Mouse (Mus musculus) ES-E14 (cell line): ENCODE results near the gene Gtsf2. TPM values are rescaled to one million over a fixed set of nuclear protein-coding genes. Genes with fewer than 3 reads are reported as not detected.

ENCODE experiments used
- DNase-seq: peaks from one replicate; pipeline ENCODE4 v3.0.0-alpha.2; 2013; ENCODE audit warnings: low read depth, low spot score
- H3K27ac ChIP-seq: 2 replicates; pipeline ENCODE4 v1.5.1; 2012; ENCODE audit warnings: low read depth, mild to moderate bottlenecking, low read length, moderate library complexity, mixed read lengths; ENCODE audit not compliant: poor library complexity, insufficient read depth, severe bottlenecking
- H3K36me3 ChIP-seq: 2 replicates; pipeline ENCODE4 v1.6.1; 2012; ENCODE audit warnings: mild to moderate bottlenecking, low read length, moderate library complexity, mixed read lengths; ENCODE audit not compliant: control insufficient read depth, poor library complexity, insufficient read depth, severe bottlenecking
- H3K4me1 ChIP-seq, 2 experiments: fragments of 150-350 bp in 1 of 2; sonication (generic) in 1 of 2; 2 replicates each; pipeline ENCODE4 v1.6.1; 2012; ENCODE audit warnings: low read length in 2 of 2, mild to moderate bottlenecking in 1 of 2, mixed read lengths in 1 of 2; ENCODE audit not compliant: control insufficient read depth in 2 of 2, insufficient read depth in 2 of 2, poor library complexity in 1 of 2
- H3K4me3 ChIP-seq, 2 experiments: fragments of 150-350 bp in 1 of 2; sonication (generic) in 1 of 2; 2 replicates each; pipeline ENCODE4 v1.5.1; 2012; ENCODE audit warnings: low read length in 2 of 2, low read depth in 1 of 2, mild to moderate bottlenecking in 1 of 2, mixed read lengths in 1 of 2; ENCODE audit not compliant: insufficient read depth in 1 of 2, poor library complexity in 1 of 2, severe bottlenecking in 1 of 2
- H3K9ac ChIP-seq: 2 replicates; pipeline ENCODE4 v1.6.1; 2012; ENCODE audit warnings: low read depth, mild to moderate bottlenecking, low read length, mixed read lengths; ENCODE audit not compliant: poor library complexity, insufficient read depth, severe bottlenecking
- H3K9me3 ChIP-seq: fragments of 150-350 bp; sonication (generic); 2 replicates; pipeline ENCODE4 v1.6.1; 2012; ENCODE audit warnings: low read depth, mild to moderate bottlenecking, low read length; ENCODE audit not compliant: control insufficient read depth, insufficient read depth
- CHD2 ChIP-seq: IDR thresholded peaks from 2 replicates; pipeline ENCODE4 v1.6.1; 2014; ENCODE audit warnings: mild to moderate bottlenecking, low read depth, low read length, inconsistent platforms
- HCFC1 ChIP-seq: IDR thresholded peaks from 2 replicates; pipeline ENCODE4 v1.6.1; 2012; ENCODE audit warnings: low read length, inconsistent platforms, borderline replicate concordance; ENCODE audit not compliant: insufficient read depth
- MAFK ChIP-seq: IDR thresholded peaks from 2 replicates; pipeline ENCODE4 v1.6.1; 2014; ENCODE audit warnings: mild to moderate bottlenecking, low read depth, low read length, inconsistent platforms; ENCODE audit not compliant: insufficient read depth
- ZC3H11A ChIP-seq: IDR thresholded peaks from 2 replicates; pipeline ENCODE4 v1.6.1; 2012; ENCODE audit warnings: low read depth, mild to moderate bottlenecking, inconsistent platforms, low read length, borderline replicate concordance
- ZNF384 ChIP-seq: IDR thresholded peaks from 2 replicates; pipeline ENCODE4 v1.6.1; 2012; ENCODE audit warnings: low read depth, low read length, inconsistent platforms
- in situ Hi-C, 2 experiments: fragments of 600-800 bp; cut with MboI; formaldehyde crosslinking; loops; one replicate each; pipeline ENCODE4 v1.15.1; 2025; ENCODE audit warnings: low sequenced_read_pairs in 2 of 2, inconsistent platforms in 1 of 2; ENCODE audit not compliant: unreplicated experiment in 2 of 2
- total RNA-seq: library from RNA; depleted of rRNA; stranded (reverse); fragments of 300-350 nt; gene quantifications from 2 replicates; pipeline ENCODE4 v1.2.3, GENCODE M21; 2012

Gtsf2 gene
- total RNA-seq, 1 experiment: not detected

- in situ Hi-C loops: no loop called here
- Histone ChIP-seq H3K4me3 (no peak overlapping the region), H3K9ac (no peak overlapping the region), H3K4me1 (no peaks in the 10 kb centered on the region), H3K27ac (no peak overlapping the region), H3K36me3 (no peaks in the 10 kb centered on the region), H3K9me3 (no peaks in the 10 kb centered on the region)
- no peak for TF ChIP-seq ZNF384
- TF ChIP-seq MAFK: no peak
- no peak for TF ChIP-seq CHD2
- no peak for TF ChIP-seq HCFC1
- TF ChIP-seq ZC3H11A: no peak
- DNase-seq: no peak
Measured at GRCm38 (mm10) chr15:103484490-103484889, 36.2 kb upstream of the Gtsf2 start.

GRCm38 (mm10) chr15:103482488-103482887, 34.2 kb upstream of the Gtsf2 start:
- no peak overlapping the region for H3K4me3 ChIP-seq
- DNase-seq: peak; percentile 50
- no peaks in the 10 kb centered on the region for H3K4me1 ChIP-seq
- no peaks in the 10 kb centered on the region for H3K36me3 ChIP-seq
- H3K9ac ChIP-seq: no peak overlapping the region
- in situ Hi-C loops: no loop called here
- H3K9me3 ChIP-seq: no peaks in the 10 kb centered on the region
- no peak overlapping the region for H3K27ac ChIP-seq
- TF ChIP-seq HCFC1 (no peak), CHD2 (no peak), ZNF384 (no peak), ZC3H11A (peak; percentile 73; the same call in 1 of the 2 replicates), MAFK (no peak)

GRCm38 (mm10) chr15:103480129-103480528, 31.9 kb upstream of the Gtsf2 start:
- no peak for TF ChIP-seq ZC3H11A
- no peak for TF ChIP-seq ZNF384
- TF ChIP-seq HCFC1: no peak
- no peak for TF ChIP-seq MAFK
- no peak for TF ChIP-seq CHD2
- in situ Hi-C loops: no loop called here

GRCm38 (mm10) chr15:103479080-103479606, 30.9 kb upstream of the Gtsf2 start:
- H3K27ac ChIP-seq: no peak overlapping the region
- H3K4me1 ChIP-seq: no peaks in the 10 kb centered on the region
- H3K36me3 ChIP-seq: no peaks in the 10 kb centered on the region
- in situ Hi-C loops: no loop called here
- H3K4me3 ChIP-seq: no peak overlapping the region
- no peak overlapping the region for H3K9ac ChIP-seq
- TF ChIP-seq HCFC1 (no peak), CHD2 (no peak), ZC3H11A (no peak), ZNF384 (no peak), MAFK (no peak)
- DNase-seq: no peak
- no peaks in the 10 kb centered on the region for H3K9me3 ChIP-seq

More at GRCm38 (mm10) chr15:103480129-103480528, 31.9 kb upstream of the Gtsf2 start:
- no peak overlapping the region for H3K4me3 ChIP-seq
- no peak overlapping the region for H3K9ac ChIP-seq
- DNase-seq: no peak
- H3K36me3 ChIP-seq: no peaks in the 10 kb centered on the region
- no peaks in the 10 kb centered on the region for H3K9me3 ChIP-seq
- no peak overlapping the region for H3K27ac ChIP-seq
- H3K4me1 ChIP-seq: no peaks in the 10 kb centered on the region

- Histone ChIP-seq H3K9ac (no peak overlapping the region), H3K4me1 (no peaks in the 10 kb centered on the region), H3K4me3 (no peak overlapping the region), H3K36me3 (no peaks in the 10 kb centered on the region), H3K9me3 (no peaks in the 10 kb centered on the region), H3K27ac (no peak overlapping the region)
- peak; percentile 67 for TF ChIP-seq MAFK
- no peak for TF ChIP-seq ZNF384
- in situ Hi-C loops: no loop called here
- no peak for DNase-seq
Measured at GRCm38 (mm10) chr15:103473769-103474168, 25.5 kb upstream of the Gtsf2 start.
